Mouse (Mus musculus): ENCODE results near the gene Pgm2. TPM values are rescaled to one million over a fixed set of nuclear protein-coding genes. Genes with fewer than 3 reads are reported as not detected.

Gene Pgm2
- polyA plus RNA-seq, 1 experiment from 2014 or later, result 18.1 TPM

GRCm38 (mm10) chr5:64140202-64140601, 47.5 kb downstream of the Pgm2 start:
- Histone ChIP-seq H3K4me2 (no peak overlapping the region), H3K9me3 (replicated peaks; ENCODE audit: control insufficient read depth, low read length) (no peaks in the 10 kb centered on the region), H3K9ac (ENCODE audit: low read depth, low read length) (no peak overlapping the region), H3K36me3 (ENCODE audit: control insufficient read depth, insufficient read depth, low read length) (no peaks in the 10 kb centered on the region), H3K4me3 (ENCODE audit: low read depth, low read length) (no peak overlapping the region), H3K27me3 (ENCODE audit: control insufficient read depth, insufficient read depth, low read length) (no peaks in the 10 kb centered on the region), H3K27ac (ENCODE audit: low read depth, low read length) (no peak overlapping the region), H3K4me1 (ENCODE audit: control insufficient read depth, insufficient read depth, low read length) (no peaks in the 10 kb centered on the region)
- no peak for ATAC-seq (replicated peaks; ENCODE audit: insufficient number of reproducible peaks, low FRiP score, low TSS enrichment)
- WGBS (ENCODE audit: insufficient replicate concordance), result 82% methylated on average over 3 of the region's 3 CpGs

- Histone ChIP-seq H3K9ac (ENCODE audit: low read depth, low read length) (no peak overlapping the region), H3K4me1 (ENCODE audit: control insufficient read depth, insufficient read depth, low read length) (peaks cover 6% of the 10 kb centered on the region; the same call in 1 of the 2 replicates), H3K36me3 (ENCODE audit: control insufficient read depth, insufficient read depth, low read length) (no peaks in the 10 kb centered on the region), H3K4me2 (no peak overlapping the region), H3K27ac (ENCODE audit: low read depth, low read length) (no peak overlapping the region), H3K4me3 (ENCODE audit: low read depth, low read length) (no peak overlapping the region), H3K9me3 (replicated peaks; ENCODE audit: control insufficient read depth, low read length) (no peaks in the 10 kb centered on the region), H3K27me3 (ENCODE audit: control insufficient read depth, insufficient read depth, low read length) (no peaks in the 10 kb centered on the region)
- 0 out of 2 replicates have a peak, but pooled peaks have one; percentile 26 for ATAC-seq (replicated peaks; ENCODE audit: insufficient number of reproducible peaks, low FRiP score, low TSS enrichment)
- 73% methylated on average over 5 of the region's 5 CpGs for WGBS (ENCODE audit: insufficient replicate concordance)
Measured at GRCm38 (mm10) chr5:64144315-64144714, 51.6 kb downstream of the Pgm2 start.

GRCm38 (mm10) chr5:64146384-64147005, 53.7 kb downstream of the Pgm2 start:
- 52% methylated on average over 10 of the region's 10 CpGs for WGBS (ENCODE audit: insufficient replicate concordance)
- Histone ChIP-seq H3K36me3 (ENCODE audit: control insufficient read depth, insufficient read depth, low read length) (no peaks in the 10 kb centered on the region), H3K27ac (ENCODE audit: low read depth, low read length) (peak overlapping the region; percentile 15; the same call in 1 of the 2 replicates), H3K9me3 (replicated peaks; ENCODE audit: control insufficient read depth, low read length) (no peaks in the 10 kb centered on the region), H3K4me1 (ENCODE audit: control insufficient read depth, insufficient read depth, low read length) (peaks cover 11% of the 10 kb centered on the region), H3K4me3 (ENCODE audit: low read depth, low read length) (no peak overlapping the region), H3K27me3 (ENCODE audit: control insufficient read depth, insufficient read depth, low read length) (no peaks in the 10 kb centered on the region), H3K9ac (ENCODE audit: low read depth, low read length) (no peak overlapping the region), H3K4me2 (no peak overlapping the region)
- no peak for ATAC-seq (replicated peaks; ENCODE audit: insufficient number of reproducible peaks, low FRiP score, low TSS enrichment)

- no peak for ATAC-seq (replicated peaks; ENCODE audit: insufficient number of reproducible peaks, low FRiP score, low TSS enrichment)
- peak overlapping the region; percentile 63 for H3K4me2 ChIP-seq
- H3K4me3 ChIP-seq (ENCODE audit: low read depth, low read length), result peak overlapping the region; percentile 25
- no peaks in the 10 kb centered on the region for H3K9me3 ChIP-seq (replicated peaks; ENCODE audit: control insufficient read depth, low read length)
- 16% methylated on average over 17 of the region's 17 CpGs for WGBS (ENCODE audit: insufficient replicate concordance)
- no peaks in the 10 kb centered on the region for H3K36me3 ChIP-seq (ENCODE audit: control insufficient read depth, insufficient read depth, low read length)
- H3K9ac ChIP-seq (ENCODE audit: low read depth, low read length), result peak overlapping the region; percentile 34; the same call in 1 of the 2 replicates
- peaks cover 11% of the 10 kb centered on the region for H3K4me1 ChIP-seq (ENCODE audit: control insufficient read depth, insufficient read depth, low read length)
- no peaks in the 10 kb centered on the region for H3K27me3 ChIP-seq (ENCODE audit: control insufficient read depth, insufficient read depth, low read length)
- H3K27ac ChIP-seq (ENCODE audit: low read depth, low read length), result no peak overlapping the region
Measured at GRCm38 (mm10) chr5:64149184-64150127, 56.7 kb downstream of the Pgm2 start.

GRCm38 (mm10) chr5:64153319-64153718, 60.6 kb downstream of the Pgm2 start:
- Histone ChIP-seq H3K9me3 (replicated peaks; ENCODE audit: control insufficient read depth, low read length) (no peaks in the 10 kb centered on the region), H3K4me3 (ENCODE audit: low read depth, low read length) (no peak overlapping the region), H3K27ac (ENCODE audit: low read depth, low read length) (no peak overlapping the region), H3K9ac (ENCODE audit: low read depth, low read length) (no peak overlapping the region), H3K4me2 (no peak overlapping the region), H3K36me3 (ENCODE audit: control insufficient read depth, insufficient read depth, low read length) (no peaks in the 10 kb centered on the region), H3K27me3 (ENCODE audit: control insufficient read depth, insufficient read depth, low read length) (no peaks in the 10 kb centered on the region), H3K4me1 (ENCODE audit: control insufficient read depth, insufficient read depth, low read length) (peaks cover 25% of the 10 kb centered on the region)
- ATAC-seq (replicated peaks; ENCODE audit: insufficient number of reproducible peaks, low FRiP score, low TSS enrichment), result no peak
- WGBS (ENCODE audit: insufficient replicate concordance), result 77% methylated on average over 1 of the region's 1 CpGs

GRCm38 (mm10) chr5:64155861-64156550, 63.3 kb downstream of the Pgm2 start, which contains the start of gene Tbc1d1:
Tbc1d1 (plus strand) TSS chr5:64156305.
- Histone ChIP-seq H3K4me1 (ENCODE audit: control insufficient read depth, insufficient read depth, low read length) (peaks cover 29% of the 10 kb centered on the region), H3K4me3 (ENCODE audit: low read depth, low read length) (peak within 1 kb of the TSS; percentile 18; the same call in 1 of the 2 replicates), H3K27ac (ENCODE audit: low read depth, low read length) (peak within 1 kb of the TSS; percentile 87), H3K9ac (ENCODE audit: low read depth, low read length) (peak within 1 kb of the TSS; percentile 60), H3K27me3 (ENCODE audit: control insufficient read depth, insufficient read depth, low read length) (peaks cover 4% of the 10 kb centered on the region; the same call in 1 of the 2 replicates), H3K36me3 (ENCODE audit: control insufficient read depth, insufficient read depth, low read length) (no peaks in the 10 kb centered on the region), H3K9me3 (replicated peaks; ENCODE audit: control insufficient read depth, low read length) (no peaks in the 10 kb centered on the region), H3K4me2 (peak within 1 kb of the TSS; percentile 57)
- WGBS (ENCODE audit: insufficient replicate concordance), result 10% methylated on average over 11 of the region's 11 CpGs
- peak; percentile 76 for ATAC-seq (replicated peaks; ENCODE audit: insufficient number of reproducible peaks, low FRiP score, low TSS enrichment)

- H3K4me3 ChIP-seq (ENCODE audit: low read depth, low read length), result peak overlapping the region; percentile 18; the same call in 1 of the 2 replicates
- 17% methylated on average over 4 of the region's 4 CpGs for WGBS (ENCODE audit: insufficient replicate concordance)
- peaks cover 34% of the 10 kb centered on the region for H3K4me1 ChIP-seq (ENCODE audit: control insufficient read depth, insufficient read depth, low read length)
- no peaks in the 10 kb centered on the region for H3K9me3 ChIP-seq (replicated peaks; ENCODE audit: control insufficient read depth, low read length)
- ATAC-seq (replicated peaks; ENCODE audit: insufficient number of reproducible peaks, low FRiP score, low TSS enrichment), result no peak
- no peaks in the 10 kb centered on the region for H3K36me3 ChIP-seq (ENCODE audit: control insufficient read depth, insufficient read depth, low read length)
- H3K27ac ChIP-seq (ENCODE audit: low read depth, low read length), result peak overlapping the region; percentile 87
- peaks cover 4% of the 10 kb centered on the region; the same call in 1 of the 2 replicates for H3K27me3 ChIP-seq (ENCODE audit: control insufficient read depth, insufficient read depth, low read length)
- peak overlapping the region; percentile 60 for H3K9ac ChIP-seq (ENCODE audit: low read depth, low read length)
- peak overlapping the region; percentile 57 for H3K4me2 ChIP-seq
Measured at GRCm38 (mm10) chr5:64156579-64156978, 63.8 kb downstream of the Pgm2 start.

GRCm38 (mm10) chr5:64157926-64158325, 65.2 kb downstream of the Pgm2 start:
- Histone ChIP-seq H3K9me3 (replicated peaks; ENCODE audit: control insufficient read depth, low read length) (no peaks in the 10 kb centered on the region), H3K36me3 (ENCODE audit: control insufficient read depth, insufficient read depth, low read length) (no peaks in the 10 kb centered on the region), H3K27me3 (ENCODE audit: control insufficient read depth, insufficient read depth, low read length) (peaks cover 8% of the 10 kb centered on the region; the same call in 1 of the 2 replicates), H3K4me3 (ENCODE audit: low read depth, low read length) (no peak overlapping the region), H3K4me2 (no peak overlapping the region), H3K27ac (ENCODE audit: low read depth, low read length) (no peak overlapping the region), H3K4me1 (ENCODE audit: control insufficient read depth, insufficient read depth, low read length) (peaks cover 37% of the 10 kb centered on the region), H3K9ac (ENCODE audit: low read depth, low read length) (no peak overlapping the region)
- no peak for ATAC-seq (replicated peaks; ENCODE audit: insufficient number of reproducible peaks, low FRiP score, low TSS enrichment)
- 41% methylated on average over 1 of the region's 1 CpGs for WGBS (ENCODE audit: insufficient replicate concordance)
